Mouse (Mus musculus): ENCODE measurements around the gene Igf2r. TPM values are rescaled to one million over a fixed set of nuclear protein-coding genes. Genes with fewer than 3 reads are reported as not detected.

Gene Igf2r
- total RNA-seq, 1 experiment from 2014 or later, result 75.4 TPM

DNA sequence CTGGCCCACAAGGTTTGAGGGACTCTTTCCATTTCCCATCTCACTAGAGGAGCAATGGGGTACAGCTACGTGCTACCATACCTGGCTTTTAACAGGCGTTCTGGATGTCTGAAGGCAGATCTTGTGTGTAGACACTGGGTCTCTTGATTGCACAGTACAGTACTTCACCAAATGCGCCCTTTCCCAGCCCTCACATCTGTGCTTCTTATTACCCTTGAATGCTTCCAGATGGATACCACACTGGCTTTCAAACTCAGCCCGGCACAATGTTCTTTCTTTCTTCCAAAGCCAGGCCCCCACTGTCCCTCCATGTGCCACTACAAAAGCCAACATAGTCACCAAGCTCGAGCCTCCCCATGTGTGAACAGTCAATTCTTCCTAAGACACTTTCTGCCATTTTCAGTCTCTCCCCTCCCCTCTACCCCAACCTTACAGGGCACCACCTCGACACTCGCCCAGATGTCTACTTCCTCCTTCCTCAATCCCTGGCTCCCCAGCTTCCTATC is 97.1 kb downstream of the Igf2r start:
- DNase-seq, result no peak

DNA sequence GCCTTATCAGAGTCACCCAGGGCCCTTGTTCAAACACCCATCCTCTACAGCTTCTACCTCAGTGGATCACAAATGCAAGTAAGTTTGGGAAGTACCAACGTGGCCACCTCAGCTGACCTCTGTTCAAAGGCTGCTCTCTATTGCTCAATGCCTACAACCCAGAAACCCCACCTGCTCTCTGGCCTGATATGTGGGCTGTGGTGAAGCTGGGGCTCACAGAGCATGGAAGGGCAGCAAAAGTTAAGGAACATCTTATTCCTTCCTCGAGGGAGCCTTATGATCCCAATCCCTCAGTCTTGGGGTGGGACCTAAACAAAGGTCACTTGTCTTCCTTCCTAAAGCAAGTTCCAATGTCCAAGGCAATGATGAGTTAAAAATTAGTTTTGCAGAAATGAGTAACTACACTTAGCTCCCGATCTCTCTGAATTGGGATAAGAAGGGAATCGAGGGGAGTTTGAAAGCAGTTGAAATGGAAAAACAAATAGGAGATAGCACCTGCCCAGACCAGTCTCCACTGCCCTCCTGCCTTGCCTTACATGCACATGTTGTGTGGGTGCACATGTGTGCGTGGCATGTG is 98.3 kb downstream of the Igf2r start:
- DNase-seq, result no peak

DNA sequence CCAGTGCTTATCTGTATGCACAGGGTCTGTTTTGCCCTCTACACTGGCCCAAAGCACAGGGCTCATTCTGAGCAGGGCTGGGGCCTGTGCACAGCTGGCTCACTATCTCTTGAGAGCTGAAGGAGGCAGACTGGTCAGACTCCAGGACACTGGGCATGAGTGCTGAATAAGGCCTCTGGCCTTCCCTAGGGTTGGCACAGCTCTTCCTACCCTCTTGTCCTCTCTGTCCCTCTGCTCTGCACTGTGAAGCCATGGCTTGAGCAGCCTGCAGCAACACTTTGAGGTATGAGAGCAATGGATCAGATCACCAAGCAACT is 100.1 kb downstream of the Igf2r start:
- DNase-seq, result no peak

DNA sequence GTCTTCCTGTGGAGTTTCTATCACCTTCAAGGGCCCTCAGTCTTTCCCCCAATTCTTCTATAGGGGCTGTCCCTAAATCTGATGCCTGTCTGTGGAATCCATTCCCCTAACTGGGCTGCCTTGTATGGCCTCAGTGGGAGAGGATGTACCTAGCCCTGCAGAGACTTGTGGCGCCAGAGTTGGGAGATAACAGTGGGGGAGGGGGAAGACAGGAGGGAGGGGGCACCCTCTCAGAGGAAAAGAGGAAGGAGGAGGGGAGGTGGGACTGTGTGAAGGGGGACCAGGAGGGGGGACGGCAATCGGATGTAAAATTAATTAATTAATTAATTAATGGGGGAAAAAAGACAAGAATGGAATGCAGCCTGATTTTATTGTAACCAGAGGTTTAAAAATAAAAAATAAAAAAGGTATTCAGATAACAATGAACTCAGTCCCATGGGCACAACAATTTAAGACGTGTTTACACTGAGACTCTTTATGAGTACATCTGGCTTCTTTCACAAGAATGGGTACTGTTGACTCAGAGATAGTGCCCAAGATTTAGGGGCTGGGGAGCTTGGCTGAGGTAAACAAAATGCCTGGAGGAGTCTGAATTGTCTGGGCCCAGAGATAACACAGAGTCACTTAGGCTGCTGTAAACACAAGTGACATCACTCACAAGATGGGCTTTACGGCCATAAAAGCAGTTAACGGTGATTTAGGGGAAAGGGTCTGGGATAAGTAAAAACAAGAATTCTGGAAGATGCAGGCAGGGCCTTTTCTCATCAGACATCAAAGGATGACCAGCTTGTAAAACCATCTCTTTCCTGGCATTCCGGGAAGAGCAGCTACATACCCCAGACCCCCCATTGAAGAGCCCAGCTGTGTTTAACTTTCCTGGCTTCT is 100.7 kb downstream of the Igf2r start:
- no peak for DNase-seq

DNA sequence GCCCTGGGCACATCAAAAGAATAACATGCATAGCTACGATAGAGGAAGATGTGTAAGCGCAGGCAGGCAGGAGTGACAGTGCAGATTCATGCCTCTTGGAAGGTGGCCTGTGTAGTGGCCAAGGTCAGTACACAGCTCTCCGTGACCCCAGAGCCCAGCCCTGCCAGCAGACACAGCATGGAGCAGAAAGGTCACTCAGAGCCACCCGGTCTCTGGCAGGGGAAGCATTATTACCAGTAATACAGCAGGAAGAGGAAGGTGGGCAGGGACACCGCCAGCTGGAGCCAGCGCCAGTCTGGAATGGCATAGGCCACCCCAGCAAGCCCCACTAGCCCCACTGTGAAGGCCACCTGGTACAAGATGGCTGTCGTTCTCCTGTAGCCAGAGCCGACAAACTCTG is 105.3 kb downstream of the Igf2r start:
- peak; percentile 64 for DNase-seq

DNA sequence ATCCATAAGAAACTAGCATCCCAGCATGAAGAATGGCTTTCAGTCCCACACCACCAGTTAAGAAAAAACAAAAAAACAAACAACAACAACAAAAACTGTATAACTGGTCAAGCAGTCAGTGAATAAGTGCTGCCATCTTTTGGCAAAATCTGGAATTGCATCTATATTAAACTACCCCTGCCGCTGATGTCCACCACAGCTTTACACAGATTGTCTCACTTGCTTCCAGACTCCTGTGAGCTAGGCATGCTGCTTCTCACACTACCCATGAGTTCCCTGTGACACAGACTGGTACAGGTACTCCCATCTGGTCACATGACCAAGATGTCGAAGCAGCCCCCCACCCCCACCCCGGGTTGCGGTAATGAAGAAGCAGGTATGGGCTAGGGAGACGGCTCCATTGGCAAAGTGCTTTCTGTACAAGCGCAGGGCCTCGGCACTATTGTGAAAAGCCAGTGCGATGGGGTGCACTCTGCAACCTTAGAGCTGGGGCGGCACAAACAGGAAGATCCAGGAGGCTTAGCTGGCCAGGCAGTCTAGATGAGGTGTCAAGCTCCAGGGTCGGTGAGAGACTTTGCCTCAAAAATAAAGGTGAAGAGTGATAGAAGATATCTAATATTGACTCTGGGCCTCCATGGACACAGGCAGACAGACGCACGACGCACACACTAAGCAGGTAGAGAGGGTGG is 108.7 kb downstream of the Igf2r start:
- DNase-seq, result peak; percentile 25

DNA sequence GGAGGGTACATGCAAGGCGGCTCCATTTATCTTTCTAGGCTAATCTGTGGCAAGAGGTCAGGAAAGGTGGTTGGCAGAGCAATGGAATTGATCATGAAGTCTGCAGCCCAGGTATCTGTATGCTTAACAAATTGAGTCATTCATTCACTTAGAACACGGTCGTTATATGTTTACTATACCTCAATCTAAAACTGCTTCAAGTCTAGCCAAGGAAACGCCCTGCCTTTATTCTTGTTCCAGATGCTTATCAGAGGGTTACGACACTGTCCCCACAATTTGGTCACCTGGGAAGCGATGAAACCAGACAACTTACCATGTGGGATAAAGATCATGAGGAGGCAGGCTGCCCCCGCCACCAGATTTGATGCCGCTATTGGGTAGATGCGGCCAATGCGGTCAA is 110.2 kb downstream of the Igf2r start:
- DNase-seq, result no peak

DNA sequence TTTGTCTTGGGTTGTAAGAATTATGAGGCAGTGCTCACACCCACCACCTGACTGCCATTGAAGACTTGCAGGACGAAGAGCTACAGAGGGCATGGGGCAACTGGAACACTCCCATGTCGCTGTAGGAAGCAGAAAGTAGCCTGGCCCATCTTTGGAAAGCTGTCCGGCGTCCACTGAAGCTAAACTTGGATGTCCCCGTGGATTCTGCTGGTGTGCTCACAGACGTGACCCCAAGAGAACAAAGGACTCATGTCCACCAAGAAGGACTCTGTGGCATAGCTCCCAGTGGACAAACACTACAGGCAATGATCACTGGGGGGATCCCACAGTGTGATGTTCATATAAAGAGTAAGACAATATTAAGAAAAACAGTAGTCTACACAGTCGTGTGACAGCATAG is 110.7 kb downstream of the Igf2r start:
- no peak for DNase-seq

DNA sequence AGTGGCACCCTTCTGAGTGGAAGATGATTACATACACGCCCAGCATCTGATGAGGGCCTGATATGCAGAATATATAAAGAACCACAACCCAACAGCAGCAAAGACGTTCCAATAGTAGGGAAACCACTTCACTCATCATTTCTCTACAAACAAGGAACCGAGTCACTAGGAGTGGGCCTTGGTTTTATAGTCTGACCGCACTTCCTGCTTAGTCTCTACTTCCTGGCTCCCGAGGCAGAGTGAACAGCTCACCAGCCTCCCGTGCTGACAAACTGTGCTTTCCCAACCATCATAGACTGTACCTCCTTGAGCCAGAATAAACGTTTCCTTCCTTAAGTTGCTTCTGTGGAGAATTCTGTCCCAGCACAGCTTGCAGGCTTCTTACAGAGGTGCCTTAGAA is 113.6 kb downstream of the Igf2r start:
- no peak for DNase-seq

DNA sequence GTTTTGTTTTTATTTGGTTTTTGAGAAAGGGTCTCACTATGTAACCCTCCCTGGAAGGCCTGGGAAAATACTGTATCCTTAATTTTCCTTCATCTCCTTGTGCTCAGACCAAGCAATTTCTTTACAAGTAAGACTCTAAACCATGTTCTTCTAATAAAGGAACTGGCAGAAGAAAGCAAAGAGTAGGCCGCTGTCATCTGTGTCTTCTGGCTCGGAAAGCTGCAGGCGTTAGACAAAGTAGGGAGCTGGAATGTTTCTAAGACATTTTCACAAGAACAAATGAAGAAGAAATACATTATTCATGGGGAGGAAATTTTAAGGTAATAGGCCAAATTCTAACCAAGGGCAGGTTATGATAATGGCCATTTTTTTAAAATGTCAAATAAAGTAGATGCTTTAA is 115.4 kb downstream of the Igf2r start:
- no peak for DNase-seq

DNA sequence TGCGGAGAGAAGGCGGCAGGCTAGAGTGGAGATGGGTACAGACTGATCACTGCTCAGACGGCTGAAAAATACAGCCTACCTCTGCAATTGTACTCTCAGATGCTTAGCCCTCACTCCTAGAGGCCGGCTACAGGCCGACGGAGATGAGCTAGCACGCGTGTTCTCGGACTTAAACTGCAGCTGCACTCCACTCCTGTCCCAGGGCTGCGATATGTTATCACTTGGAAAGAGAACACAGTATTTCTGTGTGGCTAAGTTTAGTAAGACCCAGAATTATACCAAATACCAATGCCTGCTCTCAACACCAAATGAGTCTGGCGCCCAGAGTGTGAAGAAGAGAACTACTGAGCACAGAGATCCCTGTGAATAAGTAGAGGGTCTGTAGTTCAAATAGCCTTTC is 116.9 kb downstream of the Igf2r start:
- no peak for DNase-seq

DNA sequence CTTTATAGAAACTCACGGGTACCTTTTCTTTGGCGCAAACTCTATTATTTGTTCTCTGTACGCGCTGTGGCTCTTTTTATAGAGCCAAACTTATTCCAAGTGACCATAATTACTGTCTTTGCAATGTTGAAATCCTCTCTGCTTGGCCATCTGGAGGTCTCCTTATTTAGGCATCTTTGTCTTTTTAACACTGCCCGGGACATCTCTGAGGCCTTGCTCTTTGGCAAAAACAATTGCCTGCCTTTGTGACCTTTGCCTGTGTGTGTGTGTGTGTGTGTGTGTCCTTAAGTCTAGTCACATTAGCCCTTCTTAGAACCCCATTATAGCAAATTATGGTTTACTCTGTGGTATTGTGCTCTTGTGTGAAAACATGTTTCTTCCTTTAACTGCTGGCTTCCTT is 124.0 kb downstream of the Igf2r start:
- DNase-seq, result no peak

DNA sequence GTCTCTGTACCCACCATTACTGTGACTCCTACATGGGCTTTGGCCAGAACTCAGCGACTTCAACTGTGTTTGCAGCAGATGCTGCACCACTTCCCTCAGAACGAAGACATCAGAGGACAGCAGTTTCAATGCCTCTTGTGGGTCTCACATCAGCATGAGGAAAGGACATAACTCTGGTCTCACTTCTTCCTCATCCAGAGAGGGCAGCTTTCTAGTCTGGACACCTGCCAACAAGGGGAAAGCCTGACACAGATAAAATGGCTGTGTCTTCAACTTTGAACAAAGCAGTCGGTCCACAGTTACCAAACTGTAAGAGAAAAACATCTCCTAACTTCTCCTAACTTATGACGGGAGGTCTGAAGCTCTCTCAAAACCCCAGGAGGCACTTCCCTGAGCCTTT is 128.4 kb downstream of the Igf2r start:
- no peak for DNase-seq

DNA sequence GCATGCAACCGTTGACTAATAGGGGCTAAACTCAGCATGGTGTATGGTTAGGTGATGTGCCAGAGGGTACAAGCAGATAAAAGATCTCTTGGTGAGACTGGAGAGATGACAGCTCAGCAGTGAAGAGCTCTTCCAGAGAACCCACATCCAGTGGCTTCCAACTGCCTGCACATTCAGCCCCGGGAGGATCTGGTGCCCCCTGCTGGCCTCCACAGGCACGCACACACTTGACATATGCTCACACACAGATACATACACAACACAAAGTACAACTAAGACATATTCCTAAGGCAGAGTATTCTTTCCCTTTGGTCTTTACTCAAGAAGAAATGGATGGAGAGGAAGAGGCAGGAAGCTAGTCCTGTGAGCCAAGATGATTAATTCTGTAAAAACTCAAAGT is 129.9 kb downstream of the Igf2r start:
- DNase-seq, result no peak

DNA sequence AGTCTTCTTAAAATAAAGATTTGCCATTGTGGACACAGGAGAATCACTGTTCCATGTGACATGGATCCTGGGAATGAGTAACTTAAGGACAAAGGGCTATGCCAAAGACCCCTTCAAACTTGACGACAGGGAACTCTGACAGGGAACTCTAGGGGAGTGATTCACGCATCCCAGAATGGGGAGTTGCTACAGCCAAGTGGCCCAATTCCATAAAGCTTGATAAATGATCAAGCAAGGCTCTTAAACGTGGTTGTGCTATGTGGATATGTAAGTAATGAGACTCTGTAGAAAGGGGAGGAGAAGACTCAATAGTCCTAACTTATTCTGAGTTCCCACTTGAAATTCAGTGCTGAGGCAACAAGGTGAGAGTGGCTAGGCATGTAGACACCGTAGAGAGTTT is 134.7 kb downstream of the Igf2r start:
- DNase-seq, result no peak

Other genes with a start within 250 kb of the Igf2r start
- gene Slc22a2, start 185.5 kb downstream of the Igf2r start, total RNA-seq (2021), result 0.78 and 1.4 TPM in 2 replicates
- 1.2 and 18.3 TPM in 2 replicates for gene Slc22a1, start 93.8 kb downstream of the Igf2r start, total RNA-seq (2021)
- not detected in 2 replicates for gene Mas1, start 98.5 kb upstream of the Igf2r start, total RNA-seq (2021)
- 0.19 TPM in 2 replicates for gene Mrgprh, start 106.4 kb upstream of the Igf2r start, total RNA-seq (2021)
- gene Pnldc1, start 140.6 kb upstream of the Igf2r start, total RNA-seq (2021), result 2.6 and 4.6 TPM in 2 replicates
- gene Tcp1, start 146.0 kb upstream of the Igf2r start, total RNA-seq (2021), result 232 and 252 TPM in 2 replicates
- gene Mrpl18, start 146.7 kb upstream of the Igf2r start, total RNA-seq (2021), result 84.1 and 86.9 TPM in 2 replicates
- gene Acat3, start 170.9 kb upstream of the Igf2r start, total RNA-seq (2021), result 1.6 and 21.6 TPM in 2 replicates
- 90.9 and 102 TPM in 2 replicates for gene Acat2, start 191.1 kb upstream of the Igf2r start, total RNA-seq (2021)
- gene Wtap, start 224.5 kb upstream of the Igf2r start, total RNA-seq (2021), result 58.1 and 63.8 TPM in 2 replicates
- 674 and 682 TPM in 2 replicates for gene Sod2, start 237.2 kb upstream of the Igf2r start, total RNA-seq (2021)